Mouse (Mus musculus) midbrain, embryonic 10.5 days (tissue): ENCODE data around the gene Psat1. TPM values are rescaled to one million over a fixed set of nuclear protein-coding genes. Genes with fewer than 3 reads are reported as not detected.

ENCODE experiments used
- DNase-seq: peaks from one replicate; pipeline ENCODE4 v3.0.0-alpha.2; 2017; ENCODE audit warnings: low spot score
- H3K27ac ChIP-seq: fragments of 300-500 bp; sonication (generic); replicated peaks from 2 replicates; pipeline ENCODE4 v1.5.1; 2016; ENCODE audit warnings: mild to moderate bottlenecking
- H3K27me3 ChIP-seq: fragments of 300-500 bp; sonication (generic); 2 replicates; pipeline ENCODE4 v1.6.1; 2016; ENCODE audit warnings: low read depth, mild to moderate bottlenecking; ENCODE audit not compliant: poor library complexity, severe bottlenecking
- H3K36me3 ChIP-seq: fragments of 300-500 bp; sonication (generic); 2 replicates; pipeline ENCODE4 v1.6.1; 2016; ENCODE audit warnings: mild to moderate bottlenecking, moderate library complexity
- H3K4me1 ChIP-seq: fragments of 300-500 bp; sonication (generic); 2 replicates; pipeline ENCODE4 v1.6.1; 2016
- H3K4me3 ChIP-seq: fragments of 300-500 bp; sonication (generic); 2 replicates; pipeline ENCODE4 v1.5.1; 2016; ENCODE audit warnings: mild to moderate bottlenecking, moderate library complexity
- H3K9me3 ChIP-seq: fragments of 300-500 bp; sonication (generic); replicated peaks from 2 replicates; pipeline ENCODE4 v1.6.1; 2016; ENCODE audit warnings: mild to moderate bottlenecking
- WGBS: fragments of 180-500 bp; shearing (Covaris S2); methylation state at CpG from one replicate; pipeline ENCODE4 v1.1.7; 2016; 5-methylcytosine and 5-hydroxymethylcytosine counted together
- polyA plus RNA-seq: library from polyadenylated mRNA; unstranded; fragments of >200 nt; fragmentation: Nextera tagmentation; extraction: Ambion mirVana; gene quantifications from 2 replicates; pipeline ENCODE4 v1.2.1, GENCODE M21; 2016

Psat1 gene
- 102 and 129 TPM in 2 replicates for polyA plus RNA-seq

DNA sequence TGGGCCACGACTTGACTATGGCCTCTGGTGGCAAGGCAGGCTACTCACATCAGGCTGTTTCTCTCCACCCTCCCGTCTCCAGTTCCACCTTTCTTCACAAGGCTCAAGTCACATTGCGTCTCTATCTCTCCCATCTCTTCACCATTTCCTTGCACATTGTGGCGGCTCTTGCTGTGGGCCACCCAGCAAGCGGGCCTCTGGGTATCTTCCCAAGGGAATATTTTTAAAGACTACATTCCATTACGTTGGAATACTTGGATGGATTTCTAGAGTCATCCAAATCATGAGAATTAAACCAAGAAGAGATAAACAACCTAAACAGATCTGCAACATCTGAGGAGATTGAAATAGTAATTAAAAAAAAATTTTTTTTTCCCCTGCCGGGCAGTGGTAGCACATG lies at the start of gene Psat1:
Gene Psat1, minus strand, starts transcription at position 101 of the 400 bp plus-strand sequence.
- H3K27me3 ChIP-seq = no peaks in the 10 kb centered on the region
- peaks cover 7% of the 10 kb centered on the region for H3K4me1 ChIP-seq
- no peak within 1 kb of the TSS for H3K4me3 ChIP-seq
- no peaks in the 10 kb centered on the region for H3K36me3 ChIP-seq
- DNase-seq = no peak
- WGBS = 89% methylated on average over 7 of the region's 7 CpGs
- H3K27ac ChIP-seq = no peak within 1 kb of the TSS
- H3K9me3 ChIP-seq = no peaks in the 10 kb centered on the region; the same call in 1 of the 2 replicates

DNA sequence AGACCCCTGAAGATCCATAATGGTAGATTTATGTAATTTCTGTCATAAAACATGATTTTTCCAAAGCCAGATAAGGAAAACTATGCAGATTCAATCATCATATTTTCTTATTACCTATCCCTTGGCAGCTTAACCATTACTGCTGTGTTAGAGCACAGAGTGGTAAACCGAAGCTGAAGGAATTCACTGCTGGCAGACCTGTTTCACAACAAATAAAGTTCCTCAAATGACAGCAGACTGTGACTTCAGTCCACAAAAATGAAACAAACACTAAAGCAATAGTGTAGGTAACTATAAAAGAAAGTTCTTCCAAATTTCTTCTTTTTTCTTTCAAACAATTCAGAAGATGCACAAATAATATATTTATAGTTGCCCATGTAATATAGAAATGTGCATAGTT lies 43.0 kb upstream of the Psat1 start:
- H3K4me3 ChIP-seq = no peak overlapping the region
- H3K27me3 ChIP-seq = no peaks in the 10 kb centered on the region
- 94% methylated on average over 1 of the region's 1 CpGs for WGBS
- H3K36me3 ChIP-seq = peaks cover 6% of the 10 kb centered on the region; the same call in 1 of the 2 replicates
- no peak for DNase-seq
- no peaks in the 10 kb centered on the region for H3K9me3 ChIP-seq
- peaks cover 9% of the 10 kb centered on the region for H3K4me1 ChIP-seq
- H3K27ac ChIP-seq = no peak overlapping the region

DNA sequence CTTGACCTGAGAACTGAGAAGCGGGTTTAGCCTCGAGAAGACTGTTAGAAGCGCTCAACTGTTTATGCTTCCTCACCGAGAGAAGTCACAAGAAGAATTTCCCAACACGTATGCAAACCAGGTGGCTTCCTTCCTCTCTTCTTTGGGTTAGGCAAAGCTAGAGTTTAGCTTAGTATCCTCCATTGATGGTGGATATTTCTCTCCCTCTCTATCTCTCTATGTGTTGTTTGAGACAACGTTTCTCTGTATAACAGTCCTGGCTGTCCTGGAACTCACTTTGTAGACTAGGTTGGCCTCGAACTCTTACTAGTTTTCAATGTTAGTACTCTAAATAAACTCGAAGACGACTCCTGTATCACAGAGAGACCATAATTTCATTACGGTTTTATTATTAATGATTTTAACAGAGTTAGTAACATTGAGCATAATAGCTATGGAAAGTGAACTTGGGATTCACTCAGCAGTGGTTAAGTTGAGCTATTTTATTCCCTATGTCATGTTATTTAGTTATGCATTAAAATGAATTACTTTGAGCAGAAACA lies 38.1 kb upstream of the Psat1 start:
- no peaks in the 10 kb centered on the region for H3K27me3 ChIP-seq
- H3K4me1 ChIP-seq = peaks cover 29% of the 10 kb centered on the region
- WGBS = 31% methylated on average over 10 of the region's 10 CpGs
- H3K27ac ChIP-seq = peak overlapping the region; percentile 98
- H3K4me3 ChIP-seq = peak overlapping the region; percentile 88
- no peaks in the 10 kb centered on the region for H3K9me3 ChIP-seq
- peaks cover 19% of the 10 kb centered on the region for H3K36me3 ChIP-seq
- no peak for DNase-seq

DNA sequence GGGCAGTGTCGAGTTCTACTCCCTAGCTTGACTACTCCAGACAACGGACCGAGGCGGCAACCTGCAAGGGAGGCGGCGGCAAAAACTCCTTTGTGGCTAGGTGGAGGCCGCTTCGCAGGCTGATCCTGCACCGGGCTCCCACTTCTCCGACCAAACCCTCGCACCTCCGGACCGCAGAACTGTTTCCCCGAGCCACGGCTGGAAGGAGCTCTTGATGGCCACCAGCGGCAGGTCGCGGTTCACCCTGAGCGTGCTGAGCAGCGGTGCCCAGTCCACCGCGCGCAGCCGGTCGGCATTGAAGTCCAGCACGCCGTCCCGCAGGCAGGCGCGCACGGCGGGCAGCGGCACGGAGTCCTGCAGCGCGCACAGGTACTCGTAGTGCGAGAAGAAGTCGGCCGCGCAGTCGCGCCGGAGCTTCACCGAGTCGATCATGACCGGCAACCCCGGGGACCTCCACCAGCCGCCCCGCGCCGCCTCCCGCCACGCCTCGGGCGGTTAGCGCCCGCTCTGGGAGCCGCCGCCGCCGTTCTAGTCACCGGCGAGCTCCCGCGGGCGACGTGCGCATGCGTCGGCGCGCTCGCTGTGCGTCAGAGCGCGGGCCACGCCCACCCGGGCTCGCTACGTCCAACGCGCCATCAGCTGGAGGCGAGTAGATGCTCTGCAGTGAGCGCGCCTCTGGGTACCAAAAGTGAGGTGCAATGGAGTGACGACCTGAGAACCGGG lies 37.5 kb upstream of the Psat1 start, which contains the start of gene Cep78:
Gene Cep78, minus strand, starts transcription at position 541 of the 723 bp plus-strand sequence.
- H3K4me3 ChIP-seq = peak within 1 kb of the TSS; percentile 88
- no peaks in the 10 kb centered on the region for H3K27me3 ChIP-seq
- H3K27ac ChIP-seq = peak within 1 kb of the TSS; percentile 98
- WGBS = under 1% methylated on average over 87 of the region's 88 CpGs
- peaks cover 29% of the 10 kb centered on the region for H3K4me1 ChIP-seq
- DNase-seq = peak; percentile 90
- peaks cover 25% of the 10 kb centered on the region for H3K36me3 ChIP-seq
- H3K9me3 ChIP-seq = no peaks in the 10 kb centered on the region

DNA sequence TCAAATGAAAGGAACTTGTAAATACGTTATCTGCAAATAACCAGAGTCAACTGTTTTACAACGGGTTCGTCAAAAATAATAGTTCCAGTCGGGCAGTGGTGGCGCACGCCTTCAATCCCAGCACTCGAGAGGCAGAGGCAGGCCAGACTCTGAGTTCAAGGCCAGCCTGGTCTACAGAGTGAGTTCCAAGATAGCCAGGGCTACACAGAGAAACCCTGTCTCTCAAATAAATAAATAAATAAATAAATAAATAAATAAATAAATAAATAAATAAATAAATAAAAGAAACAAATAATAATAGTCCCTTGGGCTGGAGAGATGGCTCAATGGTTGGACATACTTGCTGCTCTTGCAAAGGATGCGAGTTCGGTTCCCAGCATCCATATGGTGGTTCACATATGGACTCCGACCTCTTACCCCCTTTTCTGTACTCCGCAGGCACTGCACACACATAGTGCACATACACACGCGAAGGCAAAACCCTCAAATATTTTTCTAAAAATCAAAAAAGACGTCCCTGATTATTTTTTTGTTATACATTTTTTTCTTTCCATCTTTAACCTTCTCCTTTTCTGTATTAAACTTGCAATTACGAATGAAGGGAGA lies 36.7 kb upstream of the Psat1 start:
- peaks cover 33% of the 10 kb centered on the region for H3K36me3 ChIP-seq
- 58% methylated on average over 15 of the region's 15 CpGs for WGBS
- no peaks in the 10 kb centered on the region for H3K27me3 ChIP-seq
- no peak for DNase-seq
- H3K4me1 ChIP-seq = peaks cover 29% of the 10 kb centered on the region
- H3K27ac ChIP-seq = peak overlapping the region; percentile 98
- H3K4me3 ChIP-seq = peak overlapping the region; percentile 88
- no peaks in the 10 kb centered on the region for H3K9me3 ChIP-seq

DNA sequence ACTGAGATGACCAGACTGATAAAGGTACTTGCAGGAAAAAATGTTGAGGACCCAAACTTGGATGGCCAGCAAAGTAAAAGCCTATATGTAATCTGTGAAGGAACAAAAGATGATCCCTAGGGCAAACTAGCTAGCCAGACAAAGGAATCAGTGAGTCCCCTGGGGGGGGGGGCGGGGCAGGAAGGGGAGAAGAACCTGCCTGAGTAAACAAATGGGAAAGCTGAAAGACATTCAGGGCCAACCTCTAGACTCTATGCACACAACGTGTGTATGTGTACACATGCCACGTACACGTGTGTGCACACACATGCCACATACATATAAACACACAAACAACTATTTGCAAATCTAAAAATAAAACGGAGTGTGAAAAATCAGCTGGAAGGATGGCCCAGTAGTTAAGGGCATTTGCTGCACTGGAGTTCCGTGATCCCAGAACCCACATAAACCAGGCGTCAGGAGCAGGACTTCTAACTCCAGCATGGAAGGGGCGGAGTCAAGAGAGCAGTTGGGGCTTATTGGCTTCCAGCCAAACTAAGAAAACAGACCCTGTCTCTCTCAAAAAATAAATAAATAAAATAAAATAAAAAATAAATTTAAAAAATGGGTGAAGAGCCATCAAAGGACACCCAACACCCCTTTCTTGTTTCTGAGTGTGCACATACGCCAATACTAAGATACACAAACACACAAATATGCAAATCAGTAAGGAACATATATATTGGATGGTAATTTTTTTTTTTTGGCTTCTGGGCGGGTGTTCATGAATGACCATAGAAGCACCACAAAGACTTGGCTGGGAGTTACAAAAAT lies 36.0 kb upstream of the Psat1 start:
- peak overlapping the region; percentile 88 for H3K4me3 ChIP-seq
- 46% methylated on average over 9 of the region's 10 CpGs for WGBS
- H3K27ac ChIP-seq = peak overlapping the region; percentile 23; the same call in 1 of the 2 replicates
- DNase-seq = peak; percentile 24
- H3K27me3 ChIP-seq = no peaks in the 10 kb centered on the region
- H3K9me3 ChIP-seq = no peaks in the 10 kb centered on the region
- peaks cover 39% of the 10 kb centered on the region for H3K36me3 ChIP-seq
- peaks cover 29% of the 10 kb centered on the region for H3K4me1 ChIP-seq

DNA sequence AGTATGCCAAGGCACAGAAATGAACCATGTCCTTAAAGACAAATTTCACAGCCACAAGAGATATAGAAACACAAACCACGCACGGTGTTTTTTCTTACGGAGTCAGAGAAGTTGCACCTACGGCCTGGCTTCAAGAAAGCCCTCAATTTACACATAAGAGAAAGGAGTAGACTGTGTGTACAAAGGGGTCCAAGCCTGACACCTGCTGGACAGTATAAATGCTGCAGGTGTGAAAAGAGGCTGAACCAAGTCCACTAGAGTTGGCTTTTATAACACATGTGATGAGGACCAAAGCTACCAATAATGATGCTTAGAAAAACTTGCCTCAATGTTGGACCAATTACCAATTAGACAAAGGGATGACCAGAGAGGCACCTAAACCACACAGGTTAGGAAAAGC lies 34.7 kb upstream of the Psat1 start:
- Histone ChIP-seq H3K4me1 (peaks cover 29% of the 10 kb centered on the region), H3K4me3 (no peak overlapping the region), H3K27me3 (no peaks in the 10 kb centered on the region), H3K9me3 (no peaks in the 10 kb centered on the region), H3K36me3 (peaks cover 45% of the 10 kb centered on the region), H3K27ac (no peak overlapping the region)
- 81% methylated on average over 4 of the region's 4 CpGs for WGBS
- peak; percentile 50 for DNase-seq

DNA sequence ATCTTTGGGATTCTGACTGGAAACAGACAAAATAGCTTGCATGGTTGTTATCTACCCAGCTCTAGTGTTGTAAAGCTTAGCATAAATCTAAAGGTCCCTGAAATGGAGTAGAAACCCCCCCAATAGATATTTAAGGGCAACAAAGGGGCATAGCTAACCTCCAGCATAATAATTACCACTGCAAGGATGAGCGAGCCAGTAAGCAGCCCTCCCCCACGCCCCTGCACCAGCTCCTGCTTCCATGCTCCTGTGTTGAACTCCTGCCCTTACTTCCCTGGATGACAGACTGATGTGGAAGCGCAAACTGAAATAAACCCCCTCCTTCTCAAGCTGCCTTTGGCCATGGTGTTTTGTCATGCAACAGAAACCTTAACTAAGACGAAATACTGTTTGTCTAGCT lies 26.2 kb upstream of the Psat1 start:
- Histone ChIP-seq H3K27ac (no peak overlapping the region), H3K27me3 (no peaks in the 10 kb centered on the region), H3K4me3 (no peak overlapping the region), H3K4me1 (no peaks in the 10 kb centered on the region), H3K9me3 (no peaks in the 10 kb centered on the region), H3K36me3 (peaks cover 99% of the 10 kb centered on the region)
- 87% methylated on average over 4 of the region's 4 CpGs for WGBS
- no peak for DNase-seq

DNA sequence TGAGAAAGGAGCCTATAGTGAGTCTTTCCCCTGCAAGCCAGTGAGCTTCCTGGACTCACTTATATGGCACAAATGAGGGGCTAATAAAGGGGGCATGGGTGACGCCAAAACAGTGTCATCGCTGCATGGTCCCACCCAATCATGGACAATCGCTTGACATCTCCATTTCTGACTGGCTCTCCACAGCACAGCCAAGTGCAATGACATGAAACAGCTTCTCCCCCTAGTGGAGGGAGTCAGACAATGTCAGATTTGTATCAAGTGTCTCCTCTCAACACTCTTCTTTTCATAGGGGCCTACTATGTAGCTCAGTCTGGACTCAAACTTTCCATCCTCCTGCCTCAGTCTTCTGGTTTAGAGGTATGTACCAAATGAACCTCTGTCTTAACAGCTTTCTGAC lies 17.9 kb upstream of the Psat1 start:
- H3K27me3 ChIP-seq = no peaks in the 10 kb centered on the region
- no peak overlapping the region for H3K27ac ChIP-seq
- WGBS = 77% methylated on average over 3 of the region's 3 CpGs
- no peaks in the 10 kb centered on the region for H3K9me3 ChIP-seq
- peaks cover 94% of the 10 kb centered on the region for H3K36me3 ChIP-seq
- peak; percentile 20 for DNase-seq
- no peak overlapping the region for H3K4me3 ChIP-seq
- no peaks in the 10 kb centered on the region for H3K4me1 ChIP-seq

DNA sequence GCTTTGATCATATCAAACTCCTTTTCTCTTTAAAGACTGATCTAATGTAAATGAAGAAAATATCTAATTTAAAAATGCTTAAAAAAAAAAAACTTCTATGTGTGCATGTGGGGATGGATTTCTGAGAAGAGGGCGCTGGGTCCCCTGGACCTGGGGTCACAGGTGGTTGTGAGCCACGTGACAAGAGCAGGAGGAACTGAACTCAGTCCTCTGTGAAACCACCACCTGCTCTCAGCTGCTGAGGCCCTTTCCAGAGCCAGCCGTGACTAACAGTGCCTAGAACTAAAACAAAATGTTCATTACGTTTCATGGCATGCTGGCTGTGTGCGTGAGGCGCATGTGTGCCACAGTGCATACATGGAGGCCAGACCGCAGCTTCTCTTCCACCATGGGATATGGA lies 17.4 kb upstream of the Psat1 start:
- no peak for DNase-seq
- WGBS = 95% methylated on average over 7 of the region's 7 CpGs

DNA sequence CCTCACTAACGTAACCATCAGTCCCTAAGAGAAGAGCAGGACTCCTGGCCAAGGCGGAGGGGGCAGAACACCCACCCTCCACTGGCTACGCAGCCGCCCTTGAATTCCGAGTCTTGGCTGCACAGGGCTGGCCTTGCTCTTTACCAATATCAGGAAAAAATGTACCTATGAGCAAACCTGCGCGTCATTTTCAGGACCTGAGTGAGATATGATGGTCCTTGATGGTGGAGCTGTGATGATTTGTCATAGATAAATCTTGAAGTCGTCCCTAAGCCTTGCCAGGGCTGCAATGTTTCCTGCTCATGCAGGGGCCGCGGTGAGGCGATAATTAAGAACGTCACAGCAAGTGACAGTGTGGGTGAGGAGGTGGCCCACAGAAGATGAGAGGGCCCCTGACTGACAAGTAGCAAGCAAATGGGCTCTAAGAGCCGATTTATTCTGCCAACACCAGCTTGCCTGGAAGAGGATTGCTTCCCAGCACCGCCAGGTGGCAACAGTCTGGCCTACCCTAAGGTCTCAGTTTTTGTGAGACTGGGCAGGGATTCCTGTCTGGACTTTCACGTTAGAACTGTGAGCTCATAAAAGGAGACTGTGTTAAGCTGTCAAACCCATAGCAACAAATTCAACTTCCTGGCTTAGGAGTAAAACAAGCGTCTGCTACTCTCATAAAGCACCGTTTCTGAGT lies 16.0 kb upstream of the Psat1 start:
- H3K4me1 ChIP-seq = no peaks in the 10 kb centered on the region
- 92% methylated on average over 17 of the region's 17 CpGs for WGBS
- H3K36me3 ChIP-seq = peaks cover 94% of the 10 kb centered on the region
- no peak overlapping the region for H3K27ac ChIP-seq
- no peaks in the 10 kb centered on the region for H3K9me3 ChIP-seq
- no peaks in the 10 kb centered on the region for H3K27me3 ChIP-seq
- no peak overlapping the region for H3K4me3 ChIP-seq
- DNase-seq = no peak

More for the DNA sequence above, 17.4 kb upstream of the Psat1 start:
- Histone ChIP-seq H3K4me3 (no peak overlapping the region), H3K9me3 (no peaks in the 10 kb centered on the region), H3K27ac (no peak overlapping the region), H3K27me3 (no peaks in the 10 kb centered on the region), H3K4me1 (no peaks in the 10 kb centered on the region), H3K36me3 (peaks cover 94% of the 10 kb centered on the region)

DNA sequence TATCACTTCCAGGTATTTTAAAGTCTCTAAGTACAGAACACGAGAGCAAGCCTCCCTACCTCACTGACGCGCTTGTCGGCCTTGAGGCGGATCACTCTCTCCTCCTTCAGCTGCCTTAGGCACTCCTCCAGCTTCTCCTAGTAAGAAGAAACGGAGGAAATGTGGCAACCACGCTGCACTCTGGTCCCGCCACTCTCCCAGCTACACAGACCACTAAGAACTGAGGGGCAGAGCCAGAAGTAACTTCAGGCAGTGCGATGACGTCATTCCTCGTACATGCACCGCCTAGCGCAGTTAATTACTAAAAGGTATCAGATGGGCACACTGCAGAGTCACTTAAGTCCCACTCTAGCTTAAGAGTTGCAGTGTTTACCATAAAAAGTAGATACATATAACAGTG lies 15.2 kb upstream of the Psat1 start:
- WGBS = 92% methylated on average over 13 of the region's 13 CpGs
- no peaks in the 10 kb centered on the region for H3K9me3 ChIP-seq
- no peaks in the 10 kb centered on the region for H3K27me3 ChIP-seq
- no peak for DNase-seq
- no peak overlapping the region for H3K27ac ChIP-seq
- H3K4me1 ChIP-seq = no peaks in the 10 kb centered on the region
- no peak overlapping the region for H3K4me3 ChIP-seq
- H3K36me3 ChIP-seq = peaks cover 86% of the 10 kb centered on the region
